Mouse (Mus musculus): ENCODE measurements around the gene 4930595D18Rik. TPM values are rescaled to one million over a fixed set of nuclear protein-coding genes. Genes with fewer than 3 reads are reported as not detected.

4930595D18Rik gene
- 0.08 and 0.18 TPM in 2 replicates for polyA plus RNA-seq (2012; rRNA removed)
- not detected in 2 replicates for polyA plus RNA-seq (2014; fragmentation: Nextera tagmentation; extraction: Ambion mirVana)

- H3K4me3 ChIP-seq (replicated peaks; ENCODE audit: low read length) = no peak within 1 kb of the TSS
These were observed at the start of gene 4930595D18Rik for GRCm38 (mm10) chr12:111184476-111184875. Gene 4930595D18Rik, minus strand, starts transcription at chr12:111184491.

GRCm38 (mm10) chr12:111233798-111234197 is 49.5 kb upstream of the 4930595D18Rik start:
- Histone ChIP-seq H3K4me1 (ENCODE audit: control insufficient read depth, insufficient read depth, low read length) (peaks cover 3% of the 10 kb centered on the region), H3K9ac (ENCODE audit: low read depth, low read length, severe bottlenecking) (no peak overlapping the region), H3K4me3 (replicated peaks; ENCODE audit: low read length) (no peak overlapping the region), H3K27me3 (ENCODE audit: control insufficient read depth, insufficient read depth, low read length) (no peaks in the 10 kb centered on the region), H3K4me2 (replicated peaks; ENCODE audit: low read depth, low read length, severe bottlenecking) (no peak overlapping the region), H3K27ac (replicated peaks; ENCODE audit: low read depth, low read length) (no peak overlapping the region), H3K36me3 (ENCODE audit: control insufficient read depth, insufficient read depth, low read length) (peaks cover 7% of the 10 kb centered on the region; the same call in 1 of the 2 replicates), H3K9me3 (ENCODE audit: control insufficient read depth, low read length) (no peaks in the 10 kb centered on the region)
- DNase-seq (ENCODE audit: low spot score) (no peak), ATAC-seq (ENCODE audit: low FRiP score, low read depth) (no peak)
- no peak for TF ChIP-seq POLR2A (IDR thresholded peaks at IDR 0.05; ENCODE audit: borderline replicate concordance, extremely low read depth, insufficient read depth, insufficient read length)
- 86% methylated on average over 4 of the region's 4 CpGs for WGBS

More at GRCm38 (mm10) chr12:111184476-111184875, at the start of gene 4930595D18Rik:
- DNase-seq (ENCODE audit: low spot score) = no peak
- no peak within 1 kb of the TSS for H3K9ac ChIP-seq (ENCODE audit: low read depth, low read length, severe bottlenecking)
- H3K27me3 ChIP-seq (ENCODE audit: control insufficient read depth, insufficient read depth, low read length) = no peaks in the 10 kb centered on the region
- no peaks in the 10 kb centered on the region; the same call in 1 of the 2 replicates for H3K36me3 ChIP-seq (ENCODE audit: control insufficient read depth, insufficient read depth, low read length)
- peaks cover 3% of the 10 kb centered on the region; the same call in 1 of the 2 replicates for H3K4me1 ChIP-seq (ENCODE audit: control insufficient read depth, insufficient read depth, low read length)
- no peak within 1 kb of the TSS for H3K27ac ChIP-seq (replicated peaks; ENCODE audit: low read depth, low read length)
- TF ChIP-seq POLR2A (IDR thresholded peaks at IDR 0.05; ENCODE audit: borderline replicate concordance, extremely low read depth, insufficient read depth, insufficient read length) = no peak
- H3K4me2 ChIP-seq (replicated peaks; ENCODE audit: low read depth, low read length, severe bottlenecking) = no peak within 1 kb of the TSS
- 71% methylated on average over 5 of the region's 5 CpGs for WGBS
- no peak for ATAC-seq (ENCODE audit: low FRiP score, low read depth)
- H3K9me3 ChIP-seq (ENCODE audit: control insufficient read depth, low read length) = no peaks in the 10 kb centered on the region

GRCm38 (mm10) chr12:111230793-111231192 is 46.5 kb upstream of the 4930595D18Rik start:
- Histone ChIP-seq H3K4me3 (replicated peaks; ENCODE audit: low read length) (no peak overlapping the region), H3K9ac (ENCODE audit: low read depth, low read length, severe bottlenecking) (no peak overlapping the region), H3K9me3 (ENCODE audit: control insufficient read depth, low read length) (no peaks in the 10 kb centered on the region), H3K27ac (replicated peaks; ENCODE audit: low read depth, low read length) (no peak overlapping the region), H3K4me1 (ENCODE audit: control insufficient read depth, insufficient read depth, low read length) (no peaks in the 10 kb centered on the region), H3K4me2 (replicated peaks; ENCODE audit: low read depth, low read length, severe bottlenecking) (no peak overlapping the region), H3K27me3 (ENCODE audit: control insufficient read depth, insufficient read depth, low read length) (no peaks in the 10 kb centered on the region), H3K36me3 (ENCODE audit: control insufficient read depth, insufficient read depth, low read length) (no peaks in the 10 kb centered on the region; the same call in 1 of the 2 replicates)
- WGBS = 85% methylated on average over 2 of the region's 2 CpGs
- TF ChIP-seq POLR2A (IDR thresholded peaks at IDR 0.05; ENCODE audit: borderline replicate concordance, extremely low read depth, insufficient read depth, insufficient read length) = no peak
- ATAC-seq (ENCODE audit: low FRiP score, low read depth) (no peak), DNase-seq (ENCODE audit: low spot score) (no peak)

GRCm38 (mm10) chr12:111228488-111228887 is 44.2 kb upstream of the 4930595D18Rik start:
- no peak for TF ChIP-seq POLR2A (IDR thresholded peaks at IDR 0.05; ENCODE audit: borderline replicate concordance, extremely low read depth, insufficient read depth, insufficient read length)
- Histone ChIP-seq H3K27me3 (ENCODE audit: control insufficient read depth, insufficient read depth, low read length) (no peaks in the 10 kb centered on the region), H3K9me3 (ENCODE audit: control insufficient read depth, low read length) (no peaks in the 10 kb centered on the region), H3K36me3 (ENCODE audit: control insufficient read depth, insufficient read depth, low read length) (no peaks in the 10 kb centered on the region; the same call in 1 of the 2 replicates), H3K9ac (ENCODE audit: low read depth, low read length, severe bottlenecking) (no peak overlapping the region), H3K27ac (replicated peaks; ENCODE audit: low read depth, low read length) (no peak overlapping the region), H3K4me2 (replicated peaks; ENCODE audit: low read depth, low read length, severe bottlenecking) (no peak overlapping the region), H3K4me1 (ENCODE audit: control insufficient read depth, insufficient read depth, low read length) (peaks cover 12% of the 10 kb centered on the region), H3K4me3 (replicated peaks; ENCODE audit: low read length) (no peak overlapping the region)
- ATAC-seq (ENCODE audit: low FRiP score, low read depth) = no peak
- 94% methylated on average over 5 of the region's 5 CpGs for WGBS
- DNase-seq (ENCODE audit: low spot score) = no peak

GRCm38 (mm10) chr12:111227410-111227809 is 43.1 kb upstream of the 4930595D18Rik start:
- ATAC-seq (ENCODE audit: low FRiP score, low read depth) = no peak
- no peak for TF ChIP-seq POLR2A (IDR thresholded peaks at IDR 0.05; ENCODE audit: borderline replicate concordance, extremely low read depth, insufficient read depth, insufficient read length)
- H3K4me3 ChIP-seq (replicated peaks; ENCODE audit: low read length) = no peak overlapping the region
- no peak overlapping the region for H3K4me2 ChIP-seq (replicated peaks; ENCODE audit: low read depth, low read length, severe bottlenecking)
- no peak overlapping the region for H3K27ac ChIP-seq (replicated peaks; ENCODE audit: low read depth, low read length)
- peaks cover 12% of the 10 kb centered on the region for H3K4me1 ChIP-seq (ENCODE audit: control insufficient read depth, insufficient read depth, low read length)
- peaks cover 2% of the 10 kb centered on the region for H3K36me3 ChIP-seq (ENCODE audit: control insufficient read depth, insufficient read depth, low read length)
- no peak for DNase-seq (ENCODE audit: low spot score)
- no peaks in the 10 kb centered on the region for H3K9me3 ChIP-seq (ENCODE audit: control insufficient read depth, low read length)
- H3K9ac ChIP-seq (ENCODE audit: low read depth, low read length, severe bottlenecking) = no peak overlapping the region
- WGBS = 84% methylated on average over 4 of the region's 4 CpGs
- no peaks in the 10 kb centered on the region for H3K27me3 ChIP-seq (ENCODE audit: control insufficient read depth, insufficient read depth, low read length)
